Mouse (Mus musculus): ENCODE data around the gene Zpr1. TPM values are rescaled to one million over a fixed set of nuclear protein-coding genes. Genes with fewer than 3 reads are reported as not detected.
"Not testable (repeated sequence)": the region's sequence is repeated elsewhere in the genome, so short reads cannot be mapped to it uniquely, and the experiment has no call there.

Gene Zpr1
- polyA plus RNA-seq, 1 experiment from 2014 or later = 70.2 TPM

DNA sequence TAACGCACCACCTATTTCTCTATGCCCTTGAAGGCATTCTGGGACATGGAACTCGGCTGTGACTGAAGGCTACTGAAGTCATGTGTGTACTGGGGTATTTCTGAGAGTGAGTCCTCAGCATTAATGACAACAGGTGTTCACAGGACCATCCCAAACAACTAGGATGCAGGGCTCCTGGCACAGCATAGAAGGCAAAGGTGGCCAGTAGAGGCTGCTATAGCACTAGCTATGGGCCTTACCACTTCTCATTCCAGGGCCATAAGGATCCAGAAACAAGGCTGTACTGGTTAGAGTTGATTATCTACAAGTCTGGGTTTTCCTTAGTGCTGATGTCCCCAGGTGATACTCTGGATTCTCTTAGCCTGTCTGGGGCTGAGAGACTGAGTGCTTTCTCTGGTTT, 42.1 kb downstream of the Zpr1 start:
- 50% methylated on average over 2 of the region's 2 CpGs for WGBS
- DNase-seq (ENCODE audit: low spot score) = no peak
- no peak overlapping the region for H3K4me3 ChIP-seq (ENCODE audit: low read depth, low read length)
- no peaks in the 10 kb centered on the region for H3K4me1 ChIP-seq (replicated peaks; ENCODE audit: control insufficient read depth, insufficient read depth, low read length)
- no peak overlapping the region for H3K9ac ChIP-seq (ENCODE audit: low read length)
- no peak overlapping the region for H3K27ac ChIP-seq (ENCODE audit: low read depth)
- H3K27me3 ChIP-seq (replicated peaks; ENCODE audit: control insufficient read depth, insufficient read depth, low read length) = no peaks in the 10 kb centered on the region
- no peaks in the 10 kb centered on the region for H3K36me3 ChIP-seq (ENCODE audit: control insufficient read depth, insufficient read depth, low read length)
- no peak for ATAC-seq (replicated peaks; ENCODE audit: low FRiP score, low TSS enrichment, low read depth)
- H3K9me3 ChIP-seq (ENCODE audit: control insufficient read depth, low read length) = 0 out of 2 replicates have a peak, but pooled peaks cover 2% of the 10 kb centered on the region
- H3K4me2 ChIP-seq (ENCODE audit: low read length) = no peak overlapping the region

DNA sequence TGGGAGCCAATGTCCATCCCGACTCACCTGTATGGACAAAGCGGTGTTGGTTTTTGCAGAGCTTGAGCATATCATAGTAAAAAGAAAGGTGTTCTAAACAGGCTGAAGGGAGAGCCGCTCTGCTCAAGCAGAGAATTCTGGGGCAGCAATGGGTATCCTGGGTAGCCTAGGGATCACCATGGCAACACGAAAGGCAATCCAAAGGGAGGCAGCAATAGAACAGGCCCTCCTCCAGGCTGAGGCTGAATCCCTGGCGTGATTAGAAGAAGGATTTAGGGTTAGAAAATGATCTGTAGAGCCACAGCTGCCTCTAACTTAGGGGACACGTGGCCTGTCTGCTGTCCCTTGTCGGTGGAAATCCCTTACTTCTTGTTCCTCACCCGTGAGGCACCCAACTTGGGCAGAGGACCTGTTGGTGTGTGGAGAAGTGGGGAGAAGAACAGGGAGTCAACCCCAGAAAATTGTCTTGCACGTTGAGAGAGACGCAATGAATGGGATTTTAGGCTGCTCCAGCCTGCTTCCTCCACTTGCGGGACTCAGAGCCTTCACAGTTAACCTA, 43.0 kb downstream of the Zpr1 start:
- Histone ChIP-seq H3K36me3 (ENCODE audit: control insufficient read depth, insufficient read depth, low read length) (no peaks in the 10 kb centered on the region), H3K9ac (ENCODE audit: low read length) (no peak overlapping the region), H3K27ac (ENCODE audit: low read depth) (no peak overlapping the region), H3K9me3 (ENCODE audit: control insufficient read depth, low read length) (0 out of 2 replicates have a peak, but pooled peaks cover 4% of the 10 kb centered on the region), H3K4me3 (ENCODE audit: low read depth, low read length) (no peak overlapping the region), H3K4me2 (ENCODE audit: low read length) (no peak overlapping the region), H3K27me3 (replicated peaks; ENCODE audit: control insufficient read depth, insufficient read depth, low read length) (no peaks in the 10 kb centered on the region), H3K4me1 (replicated peaks; ENCODE audit: control insufficient read depth, insufficient read depth, low read length) (no peaks in the 10 kb centered on the region)
- WGBS = 59% methylated on average over 11 of the region's 11 CpGs
- DNase-seq (ENCODE audit: low spot score) (no peak), ATAC-seq (replicated peaks; ENCODE audit: low FRiP score, low TSS enrichment, low read depth) (no peak)

DNA sequence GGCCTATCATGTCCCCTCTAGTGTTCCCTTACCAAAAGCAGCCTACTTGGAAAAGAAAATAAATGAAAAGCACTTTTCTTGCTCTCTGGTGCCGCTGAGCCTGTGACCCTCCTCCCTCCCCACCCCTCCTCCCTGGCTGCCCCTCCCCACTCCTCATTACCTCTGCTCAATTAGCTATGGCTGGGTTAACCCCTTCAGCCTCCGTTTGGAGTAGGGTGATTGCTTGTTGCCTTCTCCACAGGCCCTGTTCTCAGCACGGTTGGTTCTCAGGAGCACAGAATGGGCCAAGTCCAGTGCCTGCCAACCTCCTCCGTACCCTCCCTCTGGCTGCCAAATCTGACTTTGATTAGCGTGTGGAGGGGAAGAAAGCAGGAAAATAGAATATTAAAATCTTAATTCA, 43.5 kb downstream of the Zpr1 start:
- Histone ChIP-seq H3K4me2 (ENCODE audit: low read length) (no peak overlapping the region), H3K4me1 (replicated peaks; ENCODE audit: control insufficient read depth, insufficient read depth, low read length) (no peaks in the 10 kb centered on the region), H3K36me3 (ENCODE audit: control insufficient read depth, insufficient read depth, low read length) (no peaks in the 10 kb centered on the region), H3K9me3 (ENCODE audit: control insufficient read depth, low read length) (0 out of 2 replicates have a peak, but pooled peaks cover 4% of the 10 kb centered on the region), H3K9ac (ENCODE audit: low read length) (no peak overlapping the region), H3K4me3 (ENCODE audit: low read depth, low read length) (no peak overlapping the region), H3K27me3 (replicated peaks; ENCODE audit: control insufficient read depth, insufficient read depth, low read length) (no peaks in the 10 kb centered on the region), H3K27ac (ENCODE audit: low read depth) (no peak overlapping the region)
- 41% methylated on average over 5 of the region's 5 CpGs for WGBS
- DNase-seq (ENCODE audit: low spot score) (no peak), ATAC-seq (replicated peaks; ENCODE audit: low FRiP score, low TSS enrichment, low read depth) (no peak)

DNA sequence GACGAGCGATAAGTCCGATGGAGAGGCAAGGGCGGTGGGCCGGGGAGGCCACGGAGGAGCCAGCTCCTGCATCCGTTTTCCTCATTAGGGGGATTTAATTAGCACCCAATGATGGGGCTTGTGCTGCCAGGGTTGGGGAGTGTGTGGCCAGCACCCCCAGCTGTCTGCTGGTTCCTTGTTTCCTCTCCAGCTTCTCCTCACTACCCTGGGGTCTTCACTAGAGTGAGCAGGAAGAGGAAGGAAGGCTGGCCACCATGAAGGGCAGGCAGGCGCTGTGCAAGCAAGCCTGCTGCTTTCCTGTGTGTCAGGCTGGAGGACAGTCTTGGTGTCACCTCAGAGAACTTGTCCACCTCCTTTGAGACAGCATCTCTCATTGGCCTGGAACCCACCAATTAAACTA, 44.0 kb downstream of the Zpr1 start:
- no peak for ATAC-seq (replicated peaks; ENCODE audit: low FRiP score, low TSS enrichment, low read depth)
- Histone ChIP-seq H3K9me3 (ENCODE audit: control insufficient read depth, low read length) (0 out of 2 replicates have a peak, but pooled peaks cover 4% of the 10 kb centered on the region), H3K27ac (ENCODE audit: low read depth) (no peak overlapping the region), H3K9ac (ENCODE audit: low read length) (no peak overlapping the region), H3K4me2 (ENCODE audit: low read length) (no peak overlapping the region), H3K4me3 (ENCODE audit: low read depth, low read length) (no peak overlapping the region), H3K4me1 (replicated peaks; ENCODE audit: control insufficient read depth, insufficient read depth, low read length) (no peaks in the 10 kb centered on the region), H3K27me3 (replicated peaks; ENCODE audit: control insufficient read depth, insufficient read depth, low read length) (no peaks in the 10 kb centered on the region), H3K36me3 (ENCODE audit: control insufficient read depth, insufficient read depth, low read length) (no peaks in the 10 kb centered on the region)
- WGBS = 61% methylated on average over 8 of the region's 8 CpGs
- DNase-seq (ENCODE audit: low spot score) = no peak

DNA sequence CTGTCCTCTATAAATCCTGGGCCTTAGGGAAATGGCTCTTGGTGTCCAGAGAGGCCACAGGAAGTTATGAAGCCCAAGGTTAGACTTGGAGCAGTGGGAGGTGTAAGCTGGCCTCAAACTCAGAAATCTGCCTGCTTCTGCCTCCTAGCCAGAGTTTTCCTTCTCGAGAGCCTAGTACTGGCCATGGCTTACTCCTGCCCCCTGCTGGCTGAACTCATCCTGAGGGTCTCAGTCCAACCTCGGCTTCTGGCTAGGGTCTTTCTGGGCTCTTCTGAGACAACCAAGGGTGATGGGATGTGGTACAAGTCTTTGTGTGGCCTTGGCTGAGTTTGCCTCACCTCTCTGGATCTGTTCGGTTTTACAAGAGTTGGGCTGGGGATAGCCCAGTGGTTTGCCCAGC, 45.1 kb downstream of the Zpr1 start:
- H3K4me1 ChIP-seq (replicated peaks; ENCODE audit: control insufficient read depth, insufficient read depth, low read length) = no peaks in the 10 kb centered on the region
- 0 out of 2 replicates have a peak, but pooled peaks cover 4% of the 10 kb centered on the region for H3K9me3 ChIP-seq (ENCODE audit: control insufficient read depth, low read length)
- H3K27me3 ChIP-seq (replicated peaks; ENCODE audit: control insufficient read depth, insufficient read depth, low read length) = no peaks in the 10 kb centered on the region
- ATAC-seq (replicated peaks; ENCODE audit: low FRiP score, low TSS enrichment, low read depth) (no peak), DNase-seq (ENCODE audit: low spot score) (no peak)
- H3K4me2 ChIP-seq (ENCODE audit: low read length) = no peak overlapping the region
- no peaks in the 10 kb centered on the region for H3K36me3 ChIP-seq (ENCODE audit: control insufficient read depth, insufficient read depth, low read length)
- H3K9ac ChIP-seq (ENCODE audit: low read length) = no peak overlapping the region
- no peak overlapping the region for H3K27ac ChIP-seq (ENCODE audit: low read depth)
- no peak overlapping the region for H3K4me3 ChIP-seq (ENCODE audit: low read depth, low read length)
- WGBS = 91% methylated on average over 3 of the region's 3 CpGs

DNA sequence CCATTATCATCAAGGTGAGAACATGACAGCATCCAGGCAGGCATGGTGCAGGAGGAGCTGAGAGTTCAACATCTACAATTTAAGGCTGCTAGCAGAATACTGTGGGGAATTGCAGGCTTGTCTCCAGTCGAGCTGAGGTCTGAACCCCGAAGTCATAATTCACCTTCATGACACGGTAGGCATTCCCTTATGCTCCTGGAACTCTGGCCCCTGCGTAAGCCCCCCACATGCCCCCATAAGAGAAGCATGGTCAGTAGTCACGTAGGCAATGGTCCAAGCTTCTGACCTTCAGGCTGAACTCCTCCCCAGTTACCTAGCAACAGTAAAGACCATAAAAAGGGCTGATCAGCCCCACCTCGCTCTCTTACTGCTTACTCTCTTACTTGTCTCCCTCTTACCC, 47.0 kb downstream of the Zpr1 start, which contains the start of gene 4931429L15Rik:
Gene 4931429L15Rik (minus strand): TSS at position 101 of the 400 bp plus-strand sequence.
- H3K4me3 ChIP-seq (ENCODE audit: low read depth, low read length); H3K4me2 ChIP-seq (ENCODE audit: low read length); ATAC-seq (replicated peaks; ENCODE audit: low FRiP score, low TSS enrichment, low read depth); H3K27ac ChIP-seq (ENCODE audit: low read depth); DNase-seq (ENCODE audit: low spot score); H3K9ac ChIP-seq (ENCODE audit: low read length); H3K36me3 ChIP-seq (ENCODE audit: control insufficient read depth, insufficient read depth, low read length); H3K27me3 ChIP-seq (replicated peaks; ENCODE audit: control insufficient read depth, insufficient read depth, low read length); H3K9me3 ChIP-seq (ENCODE audit: control insufficient read depth, low read length); H3K4me1 ChIP-seq (replicated peaks; ENCODE audit: control insufficient read depth, insufficient read depth, low read length): not testable (repeated sequence)
- WGBS = 77% methylated on average over 6 of the region's 6 CpGs

DNA sequence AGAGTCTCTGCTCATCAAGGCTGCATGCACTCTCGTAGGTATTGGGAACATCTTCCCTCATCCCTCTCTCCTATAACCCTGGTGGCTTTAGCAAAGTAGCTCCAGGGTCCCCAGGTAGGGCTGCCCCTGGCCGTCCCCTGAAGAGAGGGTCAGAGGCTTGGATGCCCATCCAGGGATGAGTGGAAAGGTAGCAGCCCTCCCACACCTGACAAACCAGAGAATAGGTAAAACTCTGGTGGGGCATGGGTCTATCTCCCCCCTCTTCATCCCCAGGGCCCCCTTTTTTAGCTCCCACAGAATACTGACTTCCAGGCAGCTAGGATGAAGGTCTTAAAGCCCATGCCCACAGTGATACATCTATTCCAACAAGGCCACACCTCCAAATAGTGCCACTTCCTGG, 47.6 kb downstream of the Zpr1 start:
- no peak overlapping the region for H3K4me2 ChIP-seq (ENCODE audit: low read length)
- no peak overlapping the region for H3K4me3 ChIP-seq (ENCODE audit: low read depth, low read length)
- no peak overlapping the region for H3K27ac ChIP-seq (ENCODE audit: low read depth)
- no peaks in the 10 kb centered on the region for H3K36me3 ChIP-seq (ENCODE audit: control insufficient read depth, insufficient read depth, low read length)
- WGBS = 93% methylated on average over 2 of the region's 2 CpGs
- 0 out of 2 replicates have a peak, but pooled peaks cover 4% of the 10 kb centered on the region for H3K9me3 ChIP-seq (ENCODE audit: control insufficient read depth, low read length)
- no peaks in the 10 kb centered on the region for H3K4me1 ChIP-seq (replicated peaks; ENCODE audit: control insufficient read depth, insufficient read depth, low read length)
- H3K9ac ChIP-seq (ENCODE audit: low read length) = no peak overlapping the region
- no peaks in the 10 kb centered on the region for H3K27me3 ChIP-seq (replicated peaks; ENCODE audit: control insufficient read depth, insufficient read depth, low read length)
- ATAC-seq (replicated peaks; ENCODE audit: low FRiP score, low TSS enrichment, low read depth) (no peak), DNase-seq (ENCODE audit: low spot score) (no peak)

DNA sequence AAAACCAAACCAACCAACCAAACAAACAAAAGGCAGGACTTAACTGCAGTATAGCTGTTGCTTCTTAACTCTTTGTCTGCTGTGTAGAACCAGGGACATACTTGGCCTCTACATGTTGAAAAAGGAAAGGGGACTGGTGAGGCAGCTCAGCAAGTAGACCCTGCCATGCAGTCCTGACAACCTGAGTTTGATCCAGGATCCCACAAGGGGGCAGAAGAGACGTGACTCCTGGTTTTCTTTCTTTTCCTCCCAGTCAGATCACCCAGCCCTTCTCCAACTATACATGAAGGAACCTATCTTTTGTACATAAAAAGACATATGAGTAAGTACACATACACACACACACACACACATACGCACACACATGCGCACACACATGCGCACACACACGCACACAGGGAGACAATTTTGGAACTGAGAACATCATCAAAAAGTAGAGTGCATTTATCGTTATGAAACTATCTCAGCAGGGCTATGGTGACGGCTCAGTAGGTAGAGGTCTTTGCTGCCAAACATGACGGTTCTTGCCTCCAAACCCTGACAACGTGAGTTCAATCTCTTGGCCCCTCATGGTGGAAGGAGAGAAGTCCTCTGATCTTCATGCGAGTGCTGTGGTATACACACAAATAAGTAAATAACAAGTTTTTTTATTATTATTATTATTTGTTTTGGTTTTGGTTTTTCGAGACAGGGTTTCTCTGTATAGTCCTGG, 54.0 kb downstream of the Zpr1 start:
- no peak overlapping the region for H3K9ac ChIP-seq (ENCODE audit: low read length)
- H3K36me3 ChIP-seq (ENCODE audit: control insufficient read depth, insufficient read depth, low read length) = no peaks in the 10 kb centered on the region
- 91% methylated on average over 11 of the region's 11 CpGs for WGBS
- H3K27me3 ChIP-seq (replicated peaks; ENCODE audit: control insufficient read depth, insufficient read depth, low read length) = no peaks in the 10 kb centered on the region
- H3K4me2 ChIP-seq (ENCODE audit: low read length) = no peak overlapping the region
- H3K9me3 ChIP-seq (ENCODE audit: control insufficient read depth, low read length) = no peaks in the 10 kb centered on the region
- ATAC-seq (replicated peaks; ENCODE audit: low FRiP score, low TSS enrichment, low read depth) (no peak), DNase-seq (ENCODE audit: low spot score) (no peak)
- H3K27ac ChIP-seq (ENCODE audit: low read depth) = no peak overlapping the region
- no peak overlapping the region for H3K4me3 ChIP-seq (ENCODE audit: low read depth, low read length)
- H3K4me1 ChIP-seq (replicated peaks; ENCODE audit: control insufficient read depth, insufficient read depth, low read length) = peaks cover 7% of the 10 kb centered on the region; the same call in 1 of the 2 replicates

Measured in intestine, embryonic 14.5 days (tissue).